Mouse (Mus musculus): ENCODE measurements around the gene Rc3h2. TPM values are rescaled to one million over a fixed set of nuclear protein-coding genes. Genes with fewer than 3 reads are reported as not detected.

Rc3h2 gene
- polyA plus RNA-seq, 1 experiment from 2014 or later: 24.0 TPM

GRCm38 (mm10) chr2:37338497-37339187 lies 84.1 kb downstream of the Rc3h2 start:
- DNase-seq (ENCODE audit: low read depth, low spot score) (no peak), ATAC-seq (peak; percentile 92)
- CTCF ChIA-PET: interaction anchor here (1.3 to 1.5 kb wide), 2 partner anchors 10 to 11 kb away, joined by 3 to 4 read pairs; no protein-coding TSS in a partner anchor
- POLR2A ChIA-PET: no interaction called here
- in situ Hi-C loops (cut with MboI; ENCODE audit: low pct_unique_long_range_greater_than_20kb): loop anchor here (10.0 kb wide), 1 partner anchor 1334 kb away; no protein-coding TSS in a partner anchor
- TF ChIP-seq CTCF (IDR thresholded peaks at IDR 0.05): peak; percentile 83
- H3K27me3 ChIP-seq: peaks cover 1% of the 10 kb centered on the region

DNA sequence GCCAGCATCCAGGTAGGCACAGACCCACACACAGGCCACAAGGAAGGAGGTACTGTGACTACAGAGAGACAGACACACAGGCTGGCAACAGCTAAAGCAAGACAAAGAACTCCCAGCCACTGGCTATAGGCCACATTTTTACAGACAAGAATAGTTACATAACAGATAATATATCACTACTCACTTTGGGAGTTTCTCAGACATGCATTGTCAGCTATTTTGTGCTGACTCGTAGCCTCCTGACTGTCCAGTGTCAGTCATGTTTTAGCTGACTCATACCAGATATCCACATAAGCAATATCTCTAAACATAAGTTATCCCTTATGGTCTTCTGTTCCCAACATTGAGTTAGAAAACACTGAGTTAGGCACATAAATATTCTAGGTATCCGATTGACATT lies 89.4 kb downstream of the Rc3h2 start:
- ChIA-PET POLR2A (no interaction called here), CTCF (interaction anchor here (0.6 to 1.6 kb wide), 2 partner anchors 9 to 14 kb away, joined by 3 to 4 read pairs; no protein-coding TSS in a partner anchor)
- in situ Hi-C loops (cut with MboI; ENCODE audit: low pct_unique_long_range_greater_than_20kb): loop anchor here (10.0 kb wide), 1 partner anchor 1329 kb away; no protein-coding TSS in a partner anchor
- no peak for TF ChIP-seq CTCF (IDR thresholded peaks at IDR 0.05)
- peaks cover 23% of the 10 kb centered on the region for H3K27me3 ChIP-seq
- ATAC-seq: no peak
- DNase-seq (ENCODE audit: low read depth, low spot score): no peak

- CTCF ChIA-PET: interaction anchor here (1.4 to 1.5 kb wide), 2 partner anchors 8 to 11 kb away, joined by 5 to 6 read pairs; no protein-coding TSS in a partner anchor
- DNase-seq (ENCODE audit: low read depth, low spot score): no peak
- POLR2A ChIA-PET: no interaction called here
- peaks cover 29% of the 10 kb centered on the region for H3K27me3 ChIP-seq
- no peak for TF ChIP-seq CTCF (IDR thresholded peaks at IDR 0.05)
- in situ Hi-C loops (cut with MboI; ENCODE audit: low pct_unique_long_range_greater_than_20kb): no loop called here
- ATAC-seq: no peak
Measured at GRCm38 (mm10) chr2:37326215-37326614, 96.5 kb downstream of the Rc3h2 start, which contains the start of gene Olfr368. Gene Olfr368, plus strand, starts transcription at chr2:37326515.

Other genes with a start within 250 kb of the Rc3h2 start
- gene Olfr365, start 234.7 kb downstream of the Rc3h2 start, polyA plus RNA-seq (2021): not detected
- not detected for gene Olfr366, start 211.3 kb downstream of the Rc3h2 start, polyA plus RNA-seq (2021)
- not detected for gene Olfr368, start 96.4 kb downstream of the Rc3h2 start, polyA plus RNA-seq (2021)
- 40.6 TPM for gene Pdcl, start 63.6 kb downstream of the Rc3h2 start, polyA plus RNA-seq (2021)
- gene Zbtb26, start 20.2 kb upstream of the Rc3h2 start, polyA plus RNA-seq (2021): 9.0 TPM
- gene Zbtb6, start 20.3 kb upstream of the Rc3h2 start, polyA plus RNA-seq (2021): 11.5 TPM
- gene Rabgap1, start 20.4 kb upstream of the Rc3h2 start, polyA plus RNA-seq (2021): 55.9 TPM
- gene Gpr21, start 93.4 kb upstream of the Rc3h2 start, polyA plus RNA-seq (2021): 0.05 TPM